Comparison of ENCODE assay signal across 8 mouse cellular contexts in genomic region chr11:96910003-96910402, GRCm38 (mm10). TPM values are rescaled to one million over a fixed set of nuclear protein-coding genes. Genes with fewer than 3 reads are reported as not detected.
A peak's percentile ranks its signal among the peaks of the same experiment; 100 is the strongest.
DNase-seq lines count a peak whose midpoint lies in the region; ATAC-seq and TF ChIP-seq lines count a peak whose summit lies in the region.

No protein-coding gene starts in this region.

- no peak overlapping the region for H3K4me3 ChIP-seq in embryonic facial prominence, embryonic 12.5 days
- no peak overlapping the region for H3K4me3 ChIP-seq in limb, embryonic 14.5 days (replicated peaks; ENCODE audit: low read length)
- H3K4me3 ChIP-seq in stomach, embryonic 14.5 days (ENCODE audit: low read depth, low read length), result no peak overlapping the region

- H3K9ac ChIP-seq in embryonic facial prominence, embryonic 12.5 days, result no peak overlapping the region
- H3K9ac ChIP-seq in limb, embryonic 14.5 days (ENCODE audit: low read depth, low read length, severe bottlenecking), result no peak overlapping the region
- H3K9ac ChIP-seq in stomach, embryonic 14.5 days (replicated peaks; ENCODE audit: low read depth, low read length), result no peak overlapping the region

- no peaks in the 10 kb centered on the region for H3K27me3 ChIP-seq in embryonic facial prominence, embryonic 12.5 days
- H3K27me3 ChIP-seq in limb, embryonic 14.5 days (ENCODE audit: control insufficient read depth, insufficient read depth, low read length), result no peaks in the 10 kb centered on the region
- H3K27me3 ChIP-seq in stomach, embryonic 14.5 days (ENCODE audit: control insufficient read depth, insufficient read depth, low read length), result no peaks in the 10 kb centered on the region

- H3K27ac ChIP-seq in embryonic facial prominence, embryonic 12.5 days, result no peak overlapping the region
- no peak overlapping the region for H3K27ac ChIP-seq in limb, embryonic 14.5 days (replicated peaks; ENCODE audit: low read depth, low read length)
- H3K27ac ChIP-seq in stomach, embryonic 14.5 days (ENCODE audit: low read length), result no peak overlapping the region

- H3K9me3 ChIP-seq in embryonic facial prominence, embryonic 12.5 days, result no peaks in the 10 kb centered on the region
- H3K9me3 ChIP-seq in limb, embryonic 14.5 days (ENCODE audit: control insufficient read depth, low read length), result no peaks in the 10 kb centered on the region
- no peaks in the 10 kb centered on the region for H3K9me3 ChIP-seq in stomach, embryonic 14.5 days (ENCODE audit: control insufficient read depth, low read depth, low read length)

- no peak for TF ChIP-seq POLR2A in limb, embryonic 14.5 days (IDR thresholded peaks at IDR 0.05; ENCODE audit: borderline replicate concordance, extremely low read depth, insufficient read depth, insufficient read length)

- WGBS in embryonic facial prominence, embryonic 12.5 days, result 25% methylated on average over 7 of the region's 7 CpGs
- WGBS in limb, embryonic 14.5 days, result 32% methylated on average over 7 of the region's 7 CpGs
- 25% methylated on average over 7 of the region's 7 CpGs for WGBS in stomach, embryonic 14.5 days

- peaks cover 45% of the 10 kb centered on the region for H3K36me3 ChIP-seq in embryonic facial prominence, embryonic 12.5 days
- peaks cover 51% of the 10 kb centered on the region for H3K36me3 ChIP-seq in limb, embryonic 14.5 days (ENCODE audit: control insufficient read depth, insufficient read depth, low read length)
- H3K36me3 ChIP-seq in stomach, embryonic 14.5 days (ENCODE audit: control insufficient read depth, insufficient read depth, low read length), result peaks cover 13% of the 10 kb centered on the region

- H3K4me1 ChIP-seq in embryonic facial prominence, embryonic 12.5 days, result peaks cover 4% of the 10 kb centered on the region
- no peaks in the 10 kb centered on the region; the same call in 1 of the 2 replicates for H3K4me1 ChIP-seq in limb, embryonic 14.5 days (ENCODE audit: control insufficient read depth, insufficient read depth, low read length)
- H3K4me1 ChIP-seq in stomach, embryonic 14.5 days (ENCODE audit: control insufficient read depth, insufficient read depth, low read length), result no peaks in the 10 kb centered on the region; the same call in 1 of the 2 replicates

- no peak overlapping the region for H3K4me2 ChIP-seq in embryonic facial prominence, embryonic 12.5 days (replicated peaks)
- no peak overlapping the region for H3K4me2 ChIP-seq in limb, embryonic 14.5 days (replicated peaks; ENCODE audit: low read depth, low read length, severe bottlenecking)
- H3K4me2 ChIP-seq in stomach, embryonic 14.5 days (replicated peaks; ENCODE audit: low read depth, low read length), result no peak overlapping the region

- ATAC-seq in embryonic facial prominence, embryonic 12.5 days (ENCODE audit: insufficient number of reproducible peaks, insufficient read depth, low FRiP score, low TSS enrichment), result 0 out of 2 replicates have a peak, but pooled peaks have one; percentile 31
- ATAC-seq in limb, embryonic 14.5 days (ENCODE audit: low FRiP score, low read depth), result peak; percentile 78; the same call in 1 of the 2 replicates
- peak; percentile 64 for ATAC-seq in monocyte, adult 5-6 weeks (replicated peaks; ENCODE audit: insufficient number of reproducible peaks, low FRiP score, low TSS enrichment, poor library complexity, severe bottlenecking)
- peak; percentile 64; the same call in 1 of the 2 replicates for ATAC-seq in stomach, embryonic 14.5 days (ENCODE audit: insufficient number of reproducible peaks, insufficient read depth, low FRiP score, low read depth)

- DNase-seq in A20 (ENCODE audit: low read depth, low spot score), result peak; percentile 76
- DNase-seq in adrenal gland, postnatal 14 days, result peak; percentile 85
- peak; percentile 79 for DNase-seq in heart, adult 8-10 months (ENCODE audit: low spot score)
- DNase-seq in kidney, adult 9 months, result peak; percentile 84
- peak; percentile 88 for DNase-seq in limb, embryonic 14.5 days (ENCODE audit: low spot score)

RNA-seq across cellular contexts. Expression of gene Cdk5rap3, which starts 6.3 kb away (rescaled TPM):
- total RNA-seq in adrenal gland, postnatal 14 days (2021), result 48.6 and 49.9 TPM in 2 replicates
- 88.2 and 96.5 TPM in 2 replicates for polyA plus RNA-seq in embryonic facial prominence, embryonic 12.5 days (2016; fragmentation: Nextera tagmentation; extraction: Ambion mirVana)
- total RNA-seq in heart, adult 8-10 months (2022), result 10 to 100 TPM; 20.4 to 25.7 (median 22.7) TPM
- 71.4 and 74.5 TPM in 2 replicates for polyA plus RNA-seq in limb, embryonic 14.5 days (2012; rRNA removed)
- polyA plus RNA-seq in limb, embryonic 14.5 days (2014; fragmentation: Nextera tagmentation; extraction: Ambion mirVana), result 79.6 and 83.6 TPM in 2 replicates
- 38.4 to 51.0 TPM (median 44.6 TPM) in 3 replicates for total RNA-seq in monocyte, adult 5-6 weeks (2017)
- 65.2 and 68.7 TPM in 2 replicates for polyA plus RNA-seq in stomach, embryonic 14.5 days (2014; fragmentation: Nextera tagmentation; extraction: Ambion mirVana)

RNA-seq across cellular contexts. Expression of gene Prr15l, which starts 17.9 kb away (rescaled TPM):
- total RNA-seq in adrenal gland, postnatal 14 days (2021), result 0.37 TPM in 1 of 2 replicates, not detected in the other
- polyA plus RNA-seq in embryonic facial prominence, embryonic 12.5 days (2016; fragmentation: Nextera tagmentation; extraction: Ambion mirVana), result 2.4 and 3.3 TPM in 2 replicates
- 1 to 10 TPM; 1.1 to 1.7 (median 1.5) TPM for total RNA-seq in heart, adult 8-10 months (2022)
- 0.47 and 1.2 TPM in 2 replicates for polyA plus RNA-seq in limb, embryonic 14.5 days (2012; rRNA removed)
- 3.3 and 3.7 TPM in 2 replicates for polyA plus RNA-seq in limb, embryonic 14.5 days (2014; fragmentation: Nextera tagmentation; extraction: Ambion mirVana)
- 0.29 TPM in 1 of 3 replicates, not detected in the others for total RNA-seq in monocyte, adult 5-6 weeks (2017)
- polyA plus RNA-seq in stomach, embryonic 14.5 days (2014; fragmentation: Nextera tagmentation; extraction: Ambion mirVana), result 46.8 and 48.7 TPM in 2 replicates

RNA-seq across cellular contexts. Expression of gene Pnpo, which starts 33.8 kb away (rescaled TPM):
- total RNA-seq in adrenal gland, postnatal 14 days (2021), result 28.3 and 31.9 TPM in 2 replicates
- polyA plus RNA-seq in embryonic facial prominence, embryonic 12.5 days (2016; fragmentation: Nextera tagmentation; extraction: Ambion mirVana), result 21.5 and 22.2 TPM in 2 replicates
- 10 to 100 TPM; 14.9 to 16.6 (median 16.1) TPM for total RNA-seq in heart, adult 8-10 months (2022)
- polyA plus RNA-seq in limb, embryonic 14.5 days (2012; rRNA removed), result 13.9 and 15.4 TPM in 2 replicates
- polyA plus RNA-seq in limb, embryonic 14.5 days (2014; fragmentation: Nextera tagmentation; extraction: Ambion mirVana), result 22.6 and 24.2 TPM in 2 replicates
- 18.3 to 23.7 TPM (median 20.6 TPM) in 3 replicates for total RNA-seq in monocyte, adult 5-6 weeks (2017)
- polyA plus RNA-seq in stomach, embryonic 14.5 days (2014; fragmentation: Nextera tagmentation; extraction: Ambion mirVana), result 25.2 and 26.5 TPM in 2 replicates
